Mouse (Mus musculus): Measurements from ENCODE around the gene Usp50.

- no peak for TF ChIP-seq GATA1 (IDR thresholded peaks at IDR 0.05; ENCODE audit: low read length)
- TF ChIP-seq TAL1 (IDR thresholded peaks at IDR 0.05; ENCODE audit: low read length): no peak
Observed at GRCm38 (mm10) chr2:126740314-126740713, 43.0 kb downstream of the Usp50 start.

All from erythroblast, embryonic 14.5 days (primary cell).